Mouse (Mus musculus) heart, postnatal 0 days (tissue): Measurements from ENCODE around the gene Ltbp4. TPM values are rescaled to one million over a fixed set of nuclear protein-coding genes. Genes with fewer than 3 reads are reported as not detected.

ENCODE experiments used
- ATAC-seq: fragments of 200-750 bp; cut with Nextera tagmentation; 2 replicates; pipeline ENCODE4 v1.8.0; 2017; ENCODE audit warnings: low read depth, moderate number of reproducible peaks, moderate library complexity; ENCODE audit not compliant: insufficient read depth
- DNase-seq: peaks from one replicate; pipeline ENCODE4 v3.0.0-alpha.2; 2016; ENCODE audit warnings: low spot score
- H3K27ac ChIP-seq: fragments of 300-500 bp; sonication (generic); 2 replicates; pipeline ENCODE4 v1.5.1; 2014; ENCODE audit warnings: low read depth, mild to moderate bottlenecking
- H3K27me3 ChIP-seq: fragments of 300-500 bp; sonication (generic); 2 replicates; pipeline ENCODE4 v1.6.1; 2014; ENCODE audit warnings: low read length, mixed read lengths; ENCODE audit not compliant: control insufficient read depth, insufficient read depth
- H3K36me3 ChIP-seq: fragments of 300-500 bp; sonication (generic); replicated peaks from 2 replicates; pipeline ENCODE4 v1.6.1; 2014; ENCODE audit warnings: low read length, mixed read lengths; ENCODE audit not compliant: control insufficient read depth, insufficient read depth
- H3K4me1 ChIP-seq: fragments of 300-500 bp; sonication (generic); 2 replicates; pipeline ENCODE4 v1.6.1; 2014; ENCODE audit warnings: antibody characterized with exemption; ENCODE audit not compliant: control insufficient read depth, insufficient read depth
- H3K4me2 ChIP-seq: fragments of 300-500 bp; sonication (generic); 2 replicates; pipeline ENCODE4 v1.6.1; 2014; ENCODE audit warnings: low read depth, mild to moderate bottlenecking, low read length, moderate library complexity
- H3K4me3 ChIP-seq: fragments of 300-500 bp; sonication (generic); 2 replicates; pipeline ENCODE4 v1.5.1; 2014; ENCODE audit warnings: low read depth, low read length
- H3K9ac ChIP-seq: fragments of 300-500 bp; sonication (generic); replicated peaks from 2 replicates; pipeline ENCODE4 v1.6.1; 2014; ENCODE audit warnings: low read depth, low read length, mixed read lengths
- H3K9me3 ChIP-seq: fragments of 300-500 bp; sonication (generic); replicated peaks from 2 replicates; pipeline ENCODE4 v1.6.1; 2016; ENCODE audit warnings: low read length; ENCODE audit not compliant: control insufficient read depth
- CTCF ChIP-seq: IDR thresholded peaks from 2 replicates; pipeline ENCODE4 v1.5.1; 2016; ENCODE audit warnings: antibody characterized with exemption, control low read depth, low read depth
- EP300 ChIP-seq: IDR thresholded peaks from 2 replicates; pipeline ENCODE4 v1.6.1; 2016; ENCODE audit warnings: antibody characterized with exemption, low read depth
- WGBS: fragments of 180-500 bp; shearing (Covaris S2); extraction: QIAGEN DNeasy Blood & Tissue Kit; methylation state at CpG from one replicate; pipeline ENCODE4 v1.1.7; 2014; 5-methylcytosine and 5-hydroxymethylcytosine counted together
- polyA plus RNA-seq: library from polyadenylated mRNA; unstranded; fragments of >200 nt; fragmentation: Nextera tagmentation; extraction: Ambion mirVana; gene quantifications from 2 replicates; pipeline ENCODE4 v1.2.1, GENCODE M21; 2015
- total RNA-seq: library from RNA; depleted of rRNA; stranded (reverse); fragments of >200 nt; gene quantifications from 2 replicates; pipeline ENCODE4 v1.2.3, GENCODE M21; 2014; ENCODE audit warnings: low replicate concordance

The Ltbp4 gene
- total and polyA plus RNA-seq, 2 experiments from 2014 or later, result 61.7 to 150 TPM

GRCm38 (mm10) chr7:27379836-27380235 is 42.3 kb upstream of the Ltbp4 start:
- Histone ChIP-seq H3K27me3 (peaks cover 25% of the 10 kb centered on the region), H3K4me3 (no peak overlapping the region), H3K9me3 (no peaks in the 10 kb centered on the region), H3K27ac (no peak overlapping the region), H3K36me3 (no peaks in the 10 kb centered on the region), H3K4me2 (no peak overlapping the region), H3K4me1 (no peaks in the 10 kb centered on the region), H3K9ac (no peak overlapping the region)
- ATAC-seq, result no peak
- no peak for DNase-seq
- TF ChIP-seq CTCF (no peak), EP300 (no peak)
- 84% methylated on average over 6 of the region's 6 CpGs for WGBS

- WGBS, result 20% methylated on average over 4 of the region's 4 CpGs
- Histone ChIP-seq H3K9ac (no peak overlapping the region), H3K4me2 (no peak overlapping the region), H3K4me3 (no peak overlapping the region), H3K27me3 (peaks cover 37% of the 10 kb centered on the region), H3K27ac (no peak overlapping the region), H3K4me1 (no peaks in the 10 kb centered on the region), H3K9me3 (no peaks in the 10 kb centered on the region), H3K36me3 (no peaks in the 10 kb centered on the region)
- no peak for ATAC-seq
- no peak for DNase-seq
- TF ChIP-seq EP300 (no peak), CTCF (peak; percentile 33; the same call in 1 of the 2 replicates)
These were observed 40.9 kb upstream of the Ltbp4 start for GRCm38 (mm10) chr7:27378431-27378830.

- DNase-seq (no peak), ATAC-seq (no peak)
- no peak overlapping the region for H3K4me3 ChIP-seq
- WGBS, result 4% methylated on average over 20 of the region's 22 CpGs
- no peak overlapping the region for H3K4me2 ChIP-seq
- H3K9me3 ChIP-seq, result 0 out of 2 replicates have a peak, but pooled peaks cover 3% of the 10 kb centered on the region
- TF ChIP-seq CTCF (no peak), EP300 (no peak)
- peaks cover 69% of the 10 kb centered on the region for H3K27me3 ChIP-seq
- no peaks in the 10 kb centered on the region for H3K4me1 ChIP-seq
- H3K36me3 ChIP-seq, result no peaks in the 10 kb centered on the region
- H3K27ac ChIP-seq, result no peak overlapping the region
- no peak overlapping the region for H3K9ac ChIP-seq
These were observed 37.8 kb upstream of the Ltbp4 start for GRCm38 (mm10) chr7:27375274-27375673.

- ATAC-seq (no peak), DNase-seq (no peak)
- Histone ChIP-seq H3K4me2 (peak overlapping the region; percentile 22; the same call in 1 of the 2 replicates), H3K27ac (no peak overlapping the region), H3K9me3 (0 out of 2 replicates have a peak, but pooled peaks cover 9% of the 10 kb centered on the region), H3K36me3 (no peaks in the 10 kb centered on the region), H3K27me3 (peaks cover 97% of the 10 kb centered on the region), H3K4me3 (0 out of 2 replicates have a peak overlapping the region, but pooled peaks have one; percentile 7), H3K4me1 (no peaks in the 10 kb centered on the region), H3K9ac (no peak overlapping the region)
- WGBS, result 5% methylated on average over 44 of the region's 44 CpGs
- TF ChIP-seq EP300, result no peak
- no peak for TF ChIP-seq CTCF
These were observed 34.4 kb upstream of the Ltbp4 start for GRCm38 (mm10) chr7:27371715-27372462.

GRCm38 (mm10) chr7:27369111-27369510 is 31.6 kb upstream of the Ltbp4 start:
- TF ChIP-seq CTCF, result no peak
- no peak for TF ChIP-seq EP300
- Histone ChIP-seq H3K27me3 (peaks cover 100% of the 10 kb centered on the region), H3K36me3 (no peaks in the 10 kb centered on the region), H3K4me3 (no peak overlapping the region), H3K9ac (no peak overlapping the region), H3K4me2 (no peak overlapping the region), H3K9me3 (0 out of 2 replicates have a peak, but pooled peaks cover 9% of the 10 kb centered on the region), H3K27ac (no peak overlapping the region), H3K4me1 (no peaks in the 10 kb centered on the region)
- 78% methylated on average over 19 of the region's 19 CpGs for WGBS
- DNase-seq (no peak), ATAC-seq (no peak)

- H3K4me2 ChIP-seq, result no peak overlapping the region
- H3K9me3 ChIP-seq, result 0 out of 2 replicates have a peak, but pooled peaks cover 9% of the 10 kb centered on the region
- H3K27ac ChIP-seq, result no peak overlapping the region
- TF ChIP-seq CTCF (no peak), EP300 (no peak)
- no peaks in the 10 kb centered on the region for H3K4me1 ChIP-seq
- no peak overlapping the region for H3K9ac ChIP-seq
- H3K4me3 ChIP-seq, result no peak overlapping the region
- no peaks in the 10 kb centered on the region for H3K36me3 ChIP-seq
- no peak for ATAC-seq
- WGBS, result 15% methylated on average over 11 of the region's 11 CpGs
- no peak for DNase-seq
- peaks cover 99% of the 10 kb centered on the region for H3K27me3 ChIP-seq
These were observed 30.5 kb upstream of the Ltbp4 start for GRCm38 (mm10) chr7:27367976-27368375.
